Mouse (Mus musculus) liver, adult 2 months (tissue): ENCODE results near the gene Zfp775. TPM values are rescaled to one million over a fixed set of nuclear protein-coding genes. Genes with fewer than 3 reads are reported as not detected.
A peak's percentile ranks its signal among the peaks of the same experiment; 100 is the strongest.
"Not testable (repeated sequence)": the region's sequence is repeated elsewhere in the genome, so short reads cannot be mapped to it uniquely, and the experiment has no call there.

Experiments used
- DNase-seq: peaks from one replicate; pipeline ENCODE4 v3.0.0-alpha.2; 2011; ENCODE audit warnings: low read depth, low spot score; ENCODE audit errors: extremely low read depth
- H3K27ac ChIP-seq: fragments of 200-500 bp; replicated peaks from 2 replicates; pipeline ENCODE4 v1.5.1; 2012; ENCODE audit warnings: low read depth, mild to moderate bottlenecking, control low read depth, inconsistent platforms, low read length; ENCODE audit not compliant: insufficient read depth
- H3K27me3 ChIP-seq: fragments of 200-500 bp; 2 replicates; pipeline ENCODE4 v1.6.1; 2012; ENCODE audit warnings: mild to moderate bottlenecking, moderate library complexity, low read length, inconsistent platforms; ENCODE audit not compliant: control insufficient read depth, insufficient read depth
- H3K36me3 ChIP-seq: fragments of 200-500 bp; 2 replicates; pipeline ENCODE4 v1.6.1; 2012; ENCODE audit warnings: low read length, inconsistent platforms; ENCODE audit not compliant: control insufficient read depth, insufficient read depth
- H3K4me1 ChIP-seq: fragments of 200-500 bp; 2 replicates; pipeline ENCODE4 v1.6.1; 2011; ENCODE audit warnings: low read length; ENCODE audit not compliant: control insufficient read depth, insufficient read depth
- H3K4me3 ChIP-seq: fragments of 200-500 bp; 2 replicates; pipeline ENCODE4 v1.5.1; 2011; ENCODE audit warnings: low read depth, mild to moderate bottlenecking, control low read depth, low read length, moderate library complexity; ENCODE audit not compliant: insufficient read depth
- H3K79me2 ChIP-seq: fragments of 200-500 bp; 2 replicates; pipeline ENCODE4 v1.6.1; 2012; ENCODE audit warnings: inconsistent platforms, mild to moderate bottlenecking, low read length, moderate library complexity; ENCODE audit not compliant: control insufficient read depth, insufficient read depth
- H3K9ac ChIP-seq: fragments of 200-500 bp; 2 replicates; pipeline ENCODE4 v1.6.1; 2012; ENCODE audit warnings: low read depth, mild to moderate bottlenecking, control low read depth, inconsistent platforms, low read length
- CTCF ChIP-seq: fragments of 200-500 bp; IDR thresholded peaks from 2 replicates; pipeline ENCODE4 v1.5.1; 2011; ENCODE audit warnings: low read depth, low read length, control low read depth
- POLR2A ChIP-seq: fragments of 200-500 bp; IDR thresholded peaks from 2 replicates; pipeline ENCODE4 v1.6.1; 2011; ENCODE audit warnings: low read length, control low read depth; ENCODE audit not compliant: insufficient read depth; ENCODE audit errors: extremely low read depth
- WGBS: fragments of 180-500 bp; shearing (Covaris S2); methylation state at CpG from one replicate; pipeline ENCODE4 v1.1.7; 2018; 5-methylcytosine and 5-hydroxymethylcytosine counted together
- polyA plus RNA-seq: library from polyadenylated mRNA; depleted of rRNA; stranded (reverse); fragments of >200 nt; gene quantifications from 2 replicates; pipeline ENCODE4 v1.2.3, GENCODE M21; 2012
- total RNA-seq: library from RNA; depleted of rRNA; stranded (reverse); fragments of >200 nt; gene quantifications from 2 replicates; pipeline ENCODE4 v1.2.3, GENCODE M21; 2014

The Zfp775 gene
- total and polyA plus RNA-seq, 2 experiments, result 0.83 to 2.4 TPM

GRCm38 (mm10) chr6:48614756-48615155 lies 12.9 kb downstream of the Zfp775 start:
- no peak for DNase-seq
- H3K27me3 ChIP-seq, result no peaks in the 10 kb centered on the region
- H3K27ac ChIP-seq, result no peak overlapping the region
- no peaks in the 10 kb centered on the region for H3K79me2 ChIP-seq
- H3K4me3 ChIP-seq, result no peak overlapping the region
- TF ChIP-seq POLR2A, result no peak
- no peak for TF ChIP-seq CTCF
- no peak overlapping the region for H3K9ac ChIP-seq
- WGBS, result 81% methylated on average over 5 of the region's 5 CpGs
- H3K4me1 ChIP-seq, result no peaks in the 10 kb centered on the region
- H3K36me3 ChIP-seq, result peaks cover 9% of the 10 kb centered on the region; the same call in 1 of the 2 replicates

- 97% methylated on average over 30 of the region's 30 CpGs for WGBS
Measured at GRCm38 (mm10) chr6:48620031-48620430, 18.2 kb downstream of the Zfp775 start.

GRCm38 (mm10) chr6:48622186-48622843 lies 20.5 kb downstream of the Zfp775 start:
- H3K27me3 ChIP-seq, H3K4me1 ChIP-seq, H3K79me2 ChIP-seq, H3K4me3 ChIP-seq, H3K36me3 ChIP-seq, DNase-seq, H3K27ac ChIP-seq, H3K9ac ChIP-seq: not testable (repeated sequence)
- 93% methylated on average over 8 of the region's 8 CpGs for WGBS

More at GRCm38 (mm10) chr6:48620031-48620430, 18.2 kb downstream of the Zfp775 start:
- Histone ChIP-seq H3K27ac (no peak overlapping the region), H3K9ac (no peak overlapping the region), H3K4me3 (no peak overlapping the region), H3K4me1 (no peaks in the 10 kb centered on the region), H3K27me3 (no peaks in the 10 kb centered on the region), H3K36me3 (peaks cover 6% of the 10 kb centered on the region; the same call in 1 of the 2 replicates), H3K79me2 (no peaks in the 10 kb centered on the region)
- TF ChIP-seq POLR2A, result no peak
- TF ChIP-seq CTCF, result no peak
- no peak for DNase-seq

GRCm38 (mm10) chr6:48623460-48623859 lies 21.6 kb downstream of the Zfp775 start:
- TF ChIP-seq POLR2A (no peak), CTCF (no peak)
- H3K79me2 ChIP-seq, result no peaks in the 10 kb centered on the region
- H3K9ac ChIP-seq, result no peak overlapping the region
- WGBS, result 63% methylated on average over 1 of the region's 1 CpGs
- peaks cover 6% of the 10 kb centered on the region; the same call in 1 of the 2 replicates for H3K36me3 ChIP-seq
- no peak overlapping the region for H3K27ac ChIP-seq
- no peaks in the 10 kb centered on the region for H3K4me1 ChIP-seq
- DNase-seq, result no peak
- no peak overlapping the region for H3K4me3 ChIP-seq
- H3K27me3 ChIP-seq, result peaks cover 6% of the 10 kb centered on the region; the same call in 1 of the 2 replicates

GRCm38 (mm10) chr6:48626464-48626863 lies 24.6 kb downstream of the Zfp775 start, which contains the start of gene AI854703:
TSS of gene AI854703 (plus strand) at chr6:48626764.
- Histone ChIP-seq H3K36me3 (no peaks in the 10 kb centered on the region), H3K4me3 (peak within 1 kb of the TSS; percentile 20; the same call in 1 of the 2 replicates), H3K4me1 (no peaks in the 10 kb centered on the region), H3K79me2 (no peaks in the 10 kb centered on the region), H3K27ac (no peak within 1 kb of the TSS), H3K27me3 (peaks cover 12% of the 10 kb centered on the region), H3K9ac (no peak within 1 kb of the TSS)
- DNase-seq, result no peak
- WGBS, result 65% methylated on average over 8 of the region's 8 CpGs
- TF ChIP-seq CTCF, result no peak
- TF ChIP-seq POLR2A, result no peak

- no peaks in the 10 kb centered on the region for H3K4me1 ChIP-seq
- no peak overlapping the region for H3K27ac ChIP-seq
- no peak overlapping the region for H3K9ac ChIP-seq
- H3K4me3 ChIP-seq, result peak overlapping the region; percentile 20; the same call in 1 of the 2 replicates
- TF ChIP-seq CTCF (no peak), POLR2A (no peak)
- peaks cover 12% of the 10 kb centered on the region for H3K27me3 ChIP-seq
- WGBS, result 2% methylated on average over 32 of the region's 32 CpGs
- no peaks in the 10 kb centered on the region for H3K79me2 ChIP-seq
- peak; percentile 17 for DNase-seq
- no peaks in the 10 kb centered on the region for H3K36me3 ChIP-seq
Measured at GRCm38 (mm10) chr6:48626984-48627383, 25.1 kb downstream of the Zfp775 start.
